Mouse (Mus musculus) monocyte, adult 2 months (primary cell): ENCODE data around the gene Fnip2.

ENCODE experiments used
- DNase-seq, 2 experiments: peaks; one replicate each; pipeline ENCODE4 v3.0.0; 2022; ENCODE audit warnings: low spot score in 2 of 2, low read depth in 1 of 2

Gene Fnip2

GRCm38 (mm10) chr3:79425441-79425840 is 142.2 kb downstream of the Fnip2 start:
- no peak for DNase-seq

DNA sequence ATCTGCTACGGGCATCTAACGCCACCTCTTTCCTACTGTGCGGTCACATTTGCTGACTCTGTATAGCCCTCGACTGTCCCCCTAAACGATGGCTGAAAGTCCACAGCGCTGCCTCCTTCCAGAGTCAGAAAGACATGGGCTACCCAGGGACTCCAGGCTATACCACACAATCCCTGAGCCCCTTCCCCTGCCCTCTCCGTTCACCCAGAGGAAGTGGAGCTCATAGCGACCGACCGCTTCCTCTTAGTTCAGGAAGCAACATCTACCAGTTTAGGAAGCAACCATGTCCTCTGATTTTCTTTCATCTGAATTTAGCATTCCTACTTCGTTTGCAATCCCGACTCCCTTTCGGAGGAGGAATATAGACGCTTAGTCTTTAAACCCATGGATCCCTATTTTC is 148.7 kb downstream of the Fnip2 start:
- no peak for DNase-seq

DNA sequence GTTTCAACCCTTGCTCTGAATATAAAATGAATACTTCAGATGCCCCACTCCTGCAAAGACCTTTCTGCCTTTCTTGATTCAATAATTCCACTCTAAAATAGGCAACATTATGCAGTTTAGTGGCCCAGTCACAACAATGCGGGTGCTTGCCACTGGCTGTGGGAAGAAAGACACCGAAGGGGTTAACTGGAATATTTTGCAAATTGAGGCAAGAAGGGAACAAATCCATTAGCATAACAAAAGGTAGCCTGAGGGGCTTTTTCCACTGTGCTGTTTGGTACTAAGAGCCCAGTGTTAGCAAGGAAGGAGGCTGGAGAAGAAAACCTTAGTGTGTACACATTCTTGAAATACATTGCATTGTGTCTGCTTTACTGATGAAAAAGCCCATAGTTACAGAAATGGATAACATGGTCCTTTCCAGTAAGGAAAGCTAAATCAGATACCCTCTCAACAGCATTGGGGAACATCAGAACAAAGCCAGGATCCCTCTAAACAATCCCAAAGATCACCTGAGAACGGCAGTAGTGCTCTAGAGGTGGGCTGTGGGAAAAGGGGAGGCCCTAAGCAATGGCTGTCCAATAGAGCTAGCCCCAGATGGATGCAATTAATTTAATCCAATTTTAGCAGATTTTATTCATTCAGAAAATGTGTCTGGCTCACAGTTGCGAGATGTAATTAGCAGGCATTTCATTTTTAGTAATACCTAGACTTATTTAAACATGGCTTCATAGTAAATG is 150.5 kb downstream of the Fnip2 start:
- DNase-seq: no peak

- no peak for DNase-seq
Measured at GRCm38 (mm10) chr3:79415929-79416328, 151.7 kb downstream of the Fnip2 start.

DNA sequence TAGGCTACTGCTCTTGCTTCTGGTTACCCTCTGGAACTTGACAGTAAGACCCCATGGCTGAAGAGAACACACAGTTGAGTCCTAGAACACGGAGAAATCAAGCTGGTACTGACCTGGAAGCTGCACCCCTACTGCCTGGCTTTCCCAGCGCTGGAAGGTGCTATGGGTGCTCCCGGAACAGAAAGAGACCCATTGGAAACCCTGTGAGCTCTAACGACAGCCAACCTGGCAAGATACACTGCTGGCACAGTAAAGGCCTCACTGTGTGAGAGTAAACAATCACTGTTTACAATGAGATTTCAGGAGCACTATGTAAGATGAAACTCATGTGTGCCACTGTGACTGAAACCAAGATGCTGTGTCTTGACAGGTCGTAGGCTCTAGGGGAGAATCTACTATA is 152.5 kb downstream of the Fnip2 start:
- DNase-seq: no peak

- DNase-seq: no peak
Measured at GRCm38 (mm10) chr3:79413492-79413891, 154.1 kb downstream of the Fnip2 start.

DNA sequence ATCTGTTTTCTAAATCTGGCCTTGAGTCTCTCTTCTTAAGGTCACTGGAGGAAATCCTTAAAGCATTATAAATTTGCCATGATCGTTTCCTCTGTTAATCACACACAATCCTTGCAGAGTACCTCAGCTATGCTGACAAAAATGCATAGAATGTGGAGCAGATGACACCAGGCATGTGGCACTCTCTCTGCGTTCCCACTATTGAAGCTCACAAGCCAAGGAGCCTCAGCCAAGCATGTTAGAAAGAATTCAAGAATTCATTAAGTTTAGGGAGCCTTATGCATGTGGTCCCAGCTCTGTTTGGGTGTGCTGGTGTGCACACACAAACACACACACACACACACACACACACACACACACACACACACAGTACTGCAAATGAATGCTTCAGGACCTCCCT is 155.9 kb downstream of the Fnip2 start:
- DNase-seq: no peak

DNA sequence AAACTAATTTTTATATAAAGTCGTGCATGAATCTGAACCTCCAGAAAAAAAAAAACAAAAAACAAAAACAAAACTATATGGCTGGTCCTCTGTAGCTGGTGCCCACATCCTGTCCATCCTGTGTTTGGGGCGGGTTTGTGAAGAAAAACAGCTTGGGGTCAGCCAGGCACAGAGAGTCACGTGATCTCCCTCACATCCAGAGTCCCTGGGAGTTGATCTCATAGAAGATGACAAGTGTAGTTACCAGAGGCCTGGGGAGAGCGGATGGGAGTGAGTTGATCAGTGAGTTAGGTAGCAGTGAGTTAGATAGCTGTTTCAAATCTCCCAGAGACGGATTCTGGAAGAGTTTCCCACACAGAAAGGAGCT is 157.0 kb downstream of the Fnip2 start:
- DNase-seq: no peak

GRCm38 (mm10) chr3:79409927-79410628 is 157.5 kb downstream of the Fnip2 start:
- no peak for DNase-seq

DNA sequence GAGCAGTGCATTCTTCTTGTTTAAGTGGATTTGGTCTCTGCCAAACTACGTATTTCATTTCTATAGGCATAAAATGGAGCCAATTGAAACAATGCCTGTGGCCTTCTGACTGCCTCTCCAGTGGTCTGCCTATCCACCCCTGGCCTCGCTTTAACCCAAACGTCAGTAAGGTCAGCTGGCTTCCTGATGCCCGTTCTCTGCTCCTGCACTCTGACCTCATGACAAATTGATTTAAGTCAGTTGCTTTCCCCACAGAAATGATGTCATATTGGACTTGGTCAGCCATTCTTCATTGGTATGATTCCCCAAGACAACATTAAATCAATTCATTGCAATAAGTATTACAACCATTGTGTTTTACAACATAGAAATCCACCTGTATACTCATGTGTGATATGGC is 159.1 kb downstream of the Fnip2 start:
- no peak for DNase-seq
